Mouse (Mus musculus) kidney, postnatal 0 days (tissue): ENCODE data around the gene D430042O09Rik. TPM values are rescaled to one million over a fixed set of nuclear protein-coding genes. Genes with fewer than 3 reads are reported as not detected.

ENCODE experiments used
- ATAC-seq: fragments of 200-750 bp; cut with Nextera tagmentation; replicated peaks from 2 replicates; pipeline ENCODE4 v1.8.0; 2017; ENCODE audit warnings: low read depth, moderate number of reproducible peaks, moderate TSS enrichment, moderate library complexity; ENCODE audit not compliant: low FRiP score
- DNase-seq: peaks from one replicate; pipeline ENCODE4 v3.0.0-alpha.2; 2016; ENCODE audit warnings: low spot score
- H3K27ac ChIP-seq: fragments of 300-500 bp; sonication (generic); 2 replicates; pipeline ENCODE4 v1.5.1; 2014; ENCODE audit warnings: mild to moderate bottlenecking
- H3K27me3 ChIP-seq: fragments of 300-500 bp; sonication (generic); 2 replicates; pipeline ENCODE4 v1.6.1; 2014; ENCODE audit warnings: low read length, mixed read lengths; ENCODE audit not compliant: insufficient read depth
- H3K36me3 ChIP-seq: fragments of 300-500 bp; sonication (generic); 2 replicates; pipeline ENCODE4 v1.6.1; 2014; ENCODE audit warnings: low read length, mixed read lengths; ENCODE audit not compliant: insufficient read depth
- H3K4me1 ChIP-seq: fragments of 300-500 bp; sonication (generic); replicated peaks from 2 replicates; pipeline ENCODE4 v1.6.1; 2014; ENCODE audit warnings: antibody characterized with exemption, low read length, mixed read lengths; ENCODE audit not compliant: insufficient read depth
- H3K4me2 ChIP-seq: fragments of 300-500 bp; sonication (generic); 2 replicates; pipeline ENCODE4 v1.6.1; 2014; ENCODE audit warnings: mild to moderate bottlenecking, low read length, moderate library complexity, mixed read lengths
- H3K4me3 ChIP-seq: fragments of 300-500 bp; sonication (generic); replicated peaks from 2 replicates; pipeline ENCODE4 v1.5.1; 2014; ENCODE audit warnings: low read depth, low read length
- H3K9ac ChIP-seq: fragments of 300-500 bp; sonication (generic); 2 replicates; pipeline ENCODE4 v1.6.1; 2014; ENCODE audit warnings: low read depth, low read length
- H3K9me3 ChIP-seq: fragments of 300-500 bp; sonication (generic); replicated peaks from 2 replicates; pipeline ENCODE4 v1.6.1; 2016; ENCODE audit warnings: low read length, inconsistent platforms, mixed read lengths
- CTCF ChIP-seq: IDR thresholded peaks from 2 replicates; pipeline ENCODE4 v1.5.1; 2016; ENCODE audit warnings: antibody characterized with exemption, low read depth, mild to moderate bottlenecking, moderate library complexity
- WGBS: fragments of 180-500 bp; shearing (Covaris S2); extraction: QIAGEN DNeasy Blood & Tissue Kit; methylation state at CpG from one replicate; pipeline ENCODE4 v1.1.7; 2014; 5-methylcytosine and 5-hydroxymethylcytosine counted together
- polyA plus RNA-seq: library from polyadenylated mRNA; unstranded; fragments of >200 nt; fragmentation: Nextera tagmentation; extraction: Ambion mirVana; gene quantifications from 2 replicates; pipeline ENCODE4 v1.2.1, GENCODE M21; 2015

The D430042O09Rik gene
- polyA plus RNA-seq, 1 experiment from 2014 or later, result 4.8 TPM

- no peak overlapping the region for H3K27ac ChIP-seq
- WGBS, result 70% methylated on average over 6 of the region's 6 CpGs
- H3K4me1 ChIP-seq, result no peaks in the 10 kb centered on the region
- H3K4me3 ChIP-seq, result no peak overlapping the region
- H3K9me3 ChIP-seq, result no peaks in the 10 kb centered on the region
- H3K36me3 ChIP-seq, result 0 out of 2 replicates have a peak, but pooled peaks cover 9% of the 10 kb centered on the region
- DNase-seq (no peak), ATAC-seq (no peak)
- H3K27me3 ChIP-seq, result no peaks in the 10 kb centered on the region
- H3K4me2 ChIP-seq, result no peak overlapping the region
- TF ChIP-seq CTCF, result no peak
- no peak overlapping the region for H3K9ac ChIP-seq
Measured at GRCm38 (mm10) chr7:125757896-125758623, 50.4 kb downstream of the D430042O09Rik start.

DNA sequence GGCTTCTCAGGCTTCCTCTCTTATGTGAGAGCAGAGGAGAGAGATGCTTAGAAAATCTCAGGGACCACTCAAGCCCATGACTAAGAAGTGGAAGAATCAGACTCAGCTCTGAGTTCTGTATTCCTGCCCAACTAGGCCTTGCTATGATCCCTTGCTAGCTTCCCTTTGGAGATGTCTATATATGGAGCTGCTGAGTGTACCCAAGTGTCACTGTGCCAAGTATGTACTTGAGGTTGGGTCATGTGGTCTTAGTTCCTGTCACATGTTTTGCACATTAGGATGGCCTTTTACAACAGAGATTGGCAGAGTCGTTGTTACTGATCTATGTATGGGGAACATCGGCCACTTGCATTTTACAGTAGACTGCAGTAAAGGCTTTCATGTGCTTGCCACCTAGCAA is 54.6 kb downstream of the D430042O09Rik start:
- H3K4me2 ChIP-seq, result no peak overlapping the region
- H3K9me3 ChIP-seq, result no peaks in the 10 kb centered on the region
- H3K27ac ChIP-seq, result no peak overlapping the region
- H3K27me3 ChIP-seq, result no peaks in the 10 kb centered on the region
- DNase-seq (no peak), ATAC-seq (no peak)
- H3K9ac ChIP-seq, result no peak overlapping the region
- H3K4me1 ChIP-seq, result no peaks in the 10 kb centered on the region
- TF ChIP-seq CTCF, result no peak
- H3K36me3 ChIP-seq, result 0 out of 2 replicates have a peak, but pooled peaks cover 9% of the 10 kb centered on the region
- WGBS, result 65% methylated on average over 2 of the region's 2 CpGs
- no peak overlapping the region for H3K4me3 ChIP-seq

DNA sequence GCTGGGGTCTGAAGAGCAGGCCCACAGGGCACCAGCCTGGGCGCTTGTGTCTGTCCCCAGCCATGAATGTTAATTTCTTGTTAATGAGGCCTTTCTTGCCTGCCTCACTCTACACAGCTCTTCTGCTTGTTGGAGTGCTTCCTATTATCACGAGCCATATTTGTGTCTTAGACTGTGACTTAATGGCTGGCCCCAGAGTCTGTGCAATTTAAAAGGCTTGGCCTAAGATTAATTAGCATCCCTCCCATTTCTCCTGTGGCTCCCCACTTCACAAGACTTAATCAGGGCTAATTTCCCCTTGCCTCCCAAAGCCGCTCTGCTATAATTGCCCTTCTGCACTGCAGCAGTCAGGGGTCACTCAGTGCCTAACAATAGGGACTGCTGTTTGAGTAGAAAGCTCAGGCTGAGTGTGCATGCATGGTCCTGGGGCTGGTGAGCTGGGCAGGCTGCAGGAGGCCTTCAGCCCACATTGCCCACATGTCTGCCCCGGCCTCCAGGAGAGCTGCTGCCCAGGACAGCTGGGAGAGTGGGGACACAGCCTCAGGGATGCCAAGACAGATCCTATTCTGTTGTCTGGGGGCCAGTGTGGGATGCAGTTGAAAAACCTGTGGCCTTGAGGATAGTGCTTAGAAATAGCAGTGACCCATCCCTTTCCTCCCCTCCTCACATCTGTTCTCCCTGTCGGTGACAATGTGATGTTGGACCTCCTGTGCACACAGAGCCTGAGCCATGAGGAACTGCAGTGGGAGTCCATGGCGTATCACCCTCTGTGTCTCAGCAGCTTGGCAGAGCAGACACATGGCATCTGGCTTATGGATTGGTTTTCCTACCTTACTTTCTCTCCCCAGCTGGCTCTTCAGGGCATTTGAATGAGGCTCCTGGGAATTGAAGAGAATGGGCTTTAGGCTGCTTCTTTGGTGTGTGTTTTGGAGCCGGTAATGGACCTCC is 55.5 kb downstream of the D430042O09Rik start:
- no peak overlapping the region for H3K4me3 ChIP-seq
- no peak overlapping the region for H3K4me2 ChIP-seq
- H3K9me3 ChIP-seq, result no peaks in the 10 kb centered on the region
- no peak for DNase-seq
- no peaks in the 10 kb centered on the region for H3K4me1 ChIP-seq
- TF ChIP-seq CTCF, result no peak
- no peak overlapping the region for H3K9ac ChIP-seq
- H3K27ac ChIP-seq, result no peak overlapping the region
- WGBS, result 54% methylated on average over 7 of the region's 7 CpGs
- no peak for ATAC-seq
- 0 out of 2 replicates have a peak, but pooled peaks cover 9% of the 10 kb centered on the region for H3K36me3 ChIP-seq
- H3K27me3 ChIP-seq, result no peaks in the 10 kb centered on the region

- H3K27ac ChIP-seq, result no peak overlapping the region
- no peak for ATAC-seq
- H3K4me1 ChIP-seq, result no peaks in the 10 kb centered on the region
- H3K4me3 ChIP-seq, result no peak overlapping the region
- H3K27me3 ChIP-seq, result no peaks in the 10 kb centered on the region
- H3K9ac ChIP-seq, result no peak overlapping the region
- H3K9me3 ChIP-seq, result no peaks in the 10 kb centered on the region
- WGBS, result 81% methylated on average over 3 of the region's 3 CpGs
- no peak overlapping the region for H3K4me2 ChIP-seq
- 0 out of 2 replicates have a peak, but pooled peaks cover 9% of the 10 kb centered on the region for H3K36me3 ChIP-seq
- no peak for TF ChIP-seq CTCF
- no peak for DNase-seq
Measured at GRCm38 (mm10) chr7:125764373-125764772, 56.7 kb downstream of the D430042O09Rik start.

DNA sequence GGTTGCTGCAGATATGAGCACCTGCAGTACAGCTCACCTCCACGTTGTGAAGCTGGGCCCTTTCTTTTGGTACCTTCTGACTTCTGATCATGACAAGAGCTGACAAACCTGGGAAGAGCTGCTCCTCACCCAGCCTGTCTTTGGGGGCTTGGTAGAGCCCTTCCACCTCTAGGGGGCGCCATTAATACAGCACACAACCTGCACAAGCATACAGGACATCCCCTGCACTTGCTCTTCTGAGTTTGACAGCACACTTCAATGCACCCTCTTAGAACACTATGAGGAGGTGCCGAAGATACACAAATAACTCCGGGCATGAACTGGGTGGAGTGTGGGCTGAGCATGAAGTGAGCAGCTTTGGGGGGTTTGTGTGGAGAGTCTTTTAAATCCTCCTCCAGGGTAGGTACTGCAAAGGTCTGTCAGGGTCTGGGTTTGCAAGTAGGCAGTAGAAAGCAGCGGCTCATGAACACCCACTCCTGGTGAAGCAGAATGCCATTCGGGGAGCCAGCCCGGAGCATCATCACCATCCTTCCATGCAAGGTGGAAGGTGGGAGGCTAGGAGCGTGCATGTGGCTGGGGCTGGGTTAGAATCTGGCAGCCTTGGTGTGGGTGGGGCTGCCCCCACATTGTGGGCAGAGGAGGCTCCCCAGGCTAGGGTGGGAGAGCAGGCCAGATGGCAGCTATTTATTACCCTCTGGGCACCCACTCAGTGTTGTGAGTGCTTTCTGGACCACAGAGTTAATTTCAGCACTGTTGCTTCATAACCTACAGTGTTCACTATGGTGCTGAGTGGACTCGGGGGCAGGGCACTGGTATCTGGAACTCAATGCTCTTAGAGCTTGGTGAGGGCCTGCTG is 59.5 kb downstream of the D430042O09Rik start:
- Histone ChIP-seq H3K27me3 (no peaks in the 10 kb centered on the region), H3K9me3 (no peaks in the 10 kb centered on the region), H3K36me3 (0 out of 2 replicates have a peak, but pooled peaks cover 5% of the 10 kb centered on the region), H3K4me2 (no peak overlapping the region), H3K27ac (no peak overlapping the region), H3K4me3 (no peak overlapping the region), H3K4me1 (no peaks in the 10 kb centered on the region), H3K9ac (no peak overlapping the region)
- TF ChIP-seq CTCF, result peak; percentile 80
- 57% methylated on average over 9 of the region's 9 CpGs for WGBS
- peak; percentile 71 for DNase-seq
- ATAC-seq, result no peak; the same call in 1 of the 2 replicates
